Mouse (Mus musculus) forebrain, postnatal 0 days (tissue): ENCODE measurements around the gene Trpd52l3. TPM values are rescaled to one million over a fixed set of nuclear protein-coding genes. Genes with fewer than 3 reads are reported as not detected.

Experiments used
- ATAC-seq: fragments of 200-750 bp; cut with Nextera tagmentation; 2 replicates; pipeline ENCODE4 v1.8.0; 2017; ENCODE audit warnings: mild to moderate bottlenecking, moderate library complexity
- DNase-seq: peaks from one replicate; pipeline ENCODE4 v3.0.0-alpha.2; 2015
- H3K27ac ChIP-seq: fragments of 300-500 bp; sonication (generic); 2 replicates; pipeline ENCODE4 v1.5.1; 2014; ENCODE audit warnings: low read depth, mild to moderate bottlenecking, antibody characterized with exemption, low read length, moderate library complexity, mixed read lengths
- H3K27me3 ChIP-seq: fragments of 300-500 bp; sonication (generic); 2 replicates; pipeline ENCODE4 v1.6.1; 2014; ENCODE audit warnings: mild to moderate bottlenecking, low read length, mixed read lengths; ENCODE audit not compliant: insufficient read depth
- H3K36me3 ChIP-seq: fragments of 300-500 bp; sonication (generic); 2 replicates; pipeline ENCODE4 v1.6.1; 2014; ENCODE audit warnings: mild to moderate bottlenecking, moderate library complexity; ENCODE audit not compliant: insufficient read depth
- H3K4me1 ChIP-seq: fragments of 300-500 bp; sonication (generic); 2 replicates; pipeline ENCODE4 v1.6.1; 2014; ENCODE audit warnings: antibody characterized with exemption; ENCODE audit not compliant: insufficient read depth
- H3K4me2 ChIP-seq: fragments of 300-500 bp; sonication (generic); 2 replicates; pipeline ENCODE4 v1.6.1; 2014; ENCODE audit warnings: low read depth, mild to moderate bottlenecking, moderate library complexity
- H3K4me3 ChIP-seq: fragments of 300-500 bp; sonication (generic); 2 replicates; pipeline ENCODE4 v1.5.1; 2014; ENCODE audit warnings: low read depth, low read length, mixed read lengths
- H3K9ac ChIP-seq: fragments of 300-500 bp; sonication (generic); 2 replicates; pipeline ENCODE4 v1.6.1; 2014; ENCODE audit warnings: mild to moderate bottlenecking
- H3K9me3 ChIP-seq: fragments of 300-500 bp; sonication (generic); 2 replicates; pipeline ENCODE4 v1.6.1; 2016; ENCODE audit warnings: low read length
- CTCF ChIP-seq: sonication (generic); IDR thresholded peaks from 2 replicates; pipeline ENCODE4 v1.5.1; 2016; ENCODE audit warnings: antibody characterized with exemption, control low read depth, low read depth
- WGBS: fragments of 180-500 bp; shearing (Covaris S2); extraction: QIAGEN DNeasy Blood & Tissue Kit; methylation state at CpG from one replicate; pipeline ENCODE4 v1.1.7; 2014; 5-methylcytosine and 5-hydroxymethylcytosine counted together
- polyA plus RNA-seq: library from polyadenylated mRNA; unstranded; fragments of >200 nt; fragmentation: Nextera tagmentation; extraction: Ambion mirVana; gene quantifications from 2 replicates; pipeline ENCODE4 v1.2.1, GENCODE M21; 2015
- total RNA-seq: library from RNA; depleted of rRNA; stranded (reverse); fragments of >200 nt; gene quantifications from 2 replicates; pipeline ENCODE4 v1.2.3, GENCODE M21; 2014; rRNA removed

The Trpd52l3 gene
- total RNA-seq (not detected in 2 replicates), polyA plus RNA-seq (not detected in 2 replicates)

DNA sequence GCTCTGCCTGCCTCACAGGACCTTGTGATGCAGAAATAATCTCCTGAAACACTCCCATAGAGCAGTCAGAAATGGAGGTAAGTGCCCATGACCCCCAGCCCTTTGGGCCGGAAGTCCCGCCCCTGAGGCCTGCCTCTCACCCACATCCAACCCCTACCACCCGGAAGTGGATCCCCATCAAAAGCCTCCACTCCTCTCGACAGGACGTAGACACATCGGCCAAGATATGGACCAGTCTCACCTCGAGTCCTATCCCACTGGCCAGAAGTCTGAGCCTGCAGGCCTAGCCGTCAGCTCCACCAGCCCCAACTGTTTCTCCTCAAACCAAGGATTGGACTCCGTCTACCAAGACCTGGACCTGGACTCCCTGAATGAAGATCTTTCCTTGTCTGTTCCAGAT, at the start of gene Trpd52l3:
Gene Trpd52l3 (plus strand): TSS at position 170 of the 400 bp plus-strand sequence.
- no peaks in the 10 kb centered on the region for H3K36me3 ChIP-seq
- WGBS, result 93% methylated on average over 9 of the region's 9 CpGs
- no peak within 1 kb of the TSS for H3K27ac ChIP-seq
- no peaks in the 10 kb centered on the region for H3K27me3 ChIP-seq
- ATAC-seq, result no peak
- H3K4me1 ChIP-seq, result no peaks in the 10 kb centered on the region
- no peak for DNase-seq
- H3K4me2 ChIP-seq, result no peak within 1 kb of the TSS
- TF ChIP-seq CTCF, result no peak
- no peak within 1 kb of the TSS for H3K9ac ChIP-seq
- no peak within 1 kb of the TSS for H3K4me3 ChIP-seq
- H3K9me3 ChIP-seq, result no peaks in the 10 kb centered on the region

DNA sequence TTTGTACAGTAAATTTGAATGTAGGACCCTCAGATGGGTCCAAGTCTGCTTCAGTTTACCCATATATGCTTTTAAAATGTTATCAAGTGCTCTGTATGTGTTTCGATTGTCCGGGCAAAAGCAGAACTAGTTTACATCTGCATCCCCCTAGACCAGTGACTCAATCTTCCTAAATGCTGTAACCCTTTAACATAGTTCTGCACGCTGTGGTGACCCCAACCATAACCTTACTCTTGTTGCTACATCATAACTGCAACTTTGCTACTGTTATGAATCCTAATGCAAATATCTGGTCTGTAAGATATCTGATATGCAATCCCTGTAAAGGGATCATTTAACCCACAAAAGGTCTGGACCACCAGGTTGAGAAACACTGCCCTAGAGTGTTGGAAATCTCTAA, 49.8 kb upstream of the Trpd52l3 start:
- TF ChIP-seq CTCF, result no peak
- no peak for ATAC-seq

GRCm38 (mm10) chr19:29955454-29955853, 48.1 kb upstream of the Trpd52l3 start:
- no peak overlapping the region for H3K4me2 ChIP-seq
- 85% methylated on average over 2 of the region's 2 CpGs for WGBS
- H3K9ac ChIP-seq, result no peak overlapping the region
- no peak for ATAC-seq
- no peak overlapping the region for H3K4me3 ChIP-seq
- H3K27me3 ChIP-seq, result no peaks in the 10 kb centered on the region
- no peaks in the 10 kb centered on the region for H3K36me3 ChIP-seq
- no peak for TF ChIP-seq CTCF
- no peaks in the 10 kb centered on the region for H3K4me1 ChIP-seq
- no peaks in the 10 kb centered on the region for H3K9me3 ChIP-seq
- no peak overlapping the region for H3K27ac ChIP-seq
- DNase-seq, result no peak

More for the DNA sequence above, 49.8 kb upstream of the Trpd52l3 start:
- H3K4me2 ChIP-seq, result no peak overlapping the region
- DNase-seq, result no peak
- H3K27me3 ChIP-seq, result no peaks in the 10 kb centered on the region
- H3K4me1 ChIP-seq, result peaks cover 1% of the 10 kb centered on the region; the same call in 1 of the 2 replicates
- no peaks in the 10 kb centered on the region for H3K36me3 ChIP-seq
- no peak overlapping the region for H3K4me3 ChIP-seq
- H3K27ac ChIP-seq, result no peak overlapping the region
- no peak overlapping the region for H3K9ac ChIP-seq
- WGBS, result 98% methylated on average over 3 of the region's 3 CpGs
- H3K9me3 ChIP-seq, result no peaks in the 10 kb centered on the region

- H3K36me3 ChIP-seq, result no peaks in the 10 kb centered on the region
- DNase-seq, result no peak
- H3K27ac ChIP-seq, result no peak overlapping the region
- no peak for ATAC-seq
- TF ChIP-seq CTCF, result no peak
- no peak overlapping the region for H3K4me3 ChIP-seq
- H3K4me1 ChIP-seq, result no peaks in the 10 kb centered on the region
- no peaks in the 10 kb centered on the region for H3K9me3 ChIP-seq
- 86% methylated on average over 4 of the region's 4 CpGs for WGBS
- H3K9ac ChIP-seq, result no peak overlapping the region
- no peaks in the 10 kb centered on the region for H3K27me3 ChIP-seq
- H3K4me2 ChIP-seq, result no peak overlapping the region
These were observed 42.7 kb upstream of the Trpd52l3 start for GRCm38 (mm10) chr19:29960906-29961305.

DNA sequence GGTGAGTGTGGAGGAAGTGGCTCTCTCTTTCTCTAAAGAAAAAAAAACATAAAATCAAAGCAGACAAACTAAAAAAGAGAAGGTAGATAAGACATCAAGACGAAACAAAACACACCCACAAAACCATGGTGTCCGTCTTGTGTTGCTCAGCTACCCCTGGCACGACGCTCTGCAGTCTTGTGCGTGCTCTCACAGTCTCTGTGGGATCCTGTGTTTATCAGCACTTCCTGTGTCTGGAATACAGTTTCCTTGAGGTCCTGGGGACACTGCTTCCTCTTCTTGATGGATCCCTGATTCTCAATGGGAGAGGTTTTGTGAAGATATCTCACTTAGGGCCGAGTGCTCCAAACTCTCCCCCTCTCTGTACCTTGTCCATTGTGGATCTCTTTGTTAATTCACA, 41.7 kb upstream of the Trpd52l3 start:
- ATAC-seq (no peak), DNase-seq (no peak)
- Histone ChIP-seq H3K36me3 (no peaks in the 10 kb centered on the region), H3K4me2 (no peak overlapping the region), H3K27ac (no peak overlapping the region), H3K4me1 (no peaks in the 10 kb centered on the region), H3K27me3 (no peaks in the 10 kb centered on the region), H3K4me3 (no peak overlapping the region), H3K9ac (no peak overlapping the region), H3K9me3 (no peaks in the 10 kb centered on the region)
- 92% methylated on average over 6 of the region's 6 CpGs for WGBS
- no peak for TF ChIP-seq CTCF

DNA sequence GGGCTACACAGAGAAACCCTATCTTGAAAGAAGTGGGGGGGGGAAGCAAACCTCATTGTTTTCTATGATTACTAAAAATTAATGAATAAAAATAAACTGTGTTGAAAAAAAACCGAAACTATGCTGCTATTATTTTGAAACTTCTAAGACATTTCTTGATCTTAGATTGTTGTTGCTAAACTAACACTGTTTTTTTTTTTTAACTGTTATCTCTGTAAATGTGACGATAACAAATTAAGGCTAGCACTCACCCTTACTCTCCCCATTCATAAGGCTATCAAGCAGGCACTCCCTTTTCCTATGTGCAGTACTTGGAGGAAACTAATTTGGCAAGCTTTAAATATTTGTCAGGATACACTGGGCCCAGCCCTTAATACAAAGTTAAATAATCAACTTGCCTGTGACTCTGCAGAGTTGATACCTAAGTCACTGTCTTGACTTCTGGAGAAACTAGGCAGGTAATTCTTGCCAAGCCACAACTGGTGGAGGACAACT, 39.9 kb upstream of the Trpd52l3 start:
- ATAC-seq, result no peak
- WGBS, result 88% methylated on average over 2 of the region's 2 CpGs
- no peak overlapping the region for H3K9ac ChIP-seq

DNA sequence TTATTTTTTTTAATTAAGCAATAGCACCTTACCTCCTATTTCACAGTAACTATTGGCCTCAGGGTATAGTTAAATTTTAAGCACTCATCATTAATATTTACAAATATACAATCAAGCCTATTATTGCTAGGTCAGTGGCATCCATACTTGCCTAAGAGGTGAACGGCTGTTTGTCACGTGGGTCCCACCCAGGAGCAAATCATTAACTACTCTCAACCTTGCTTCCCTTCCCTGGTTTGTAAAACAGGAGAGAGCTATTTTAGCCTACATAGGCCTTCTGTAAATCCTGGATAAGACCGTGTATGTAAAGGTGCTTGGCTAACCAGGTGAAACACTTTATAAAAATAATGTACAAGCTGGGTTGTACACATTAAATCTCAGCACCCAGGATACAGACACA, 35.6 kb upstream of the Trpd52l3 start:
- DNase-seq, result no peak
- Histone ChIP-seq H3K36me3 (no peaks in the 10 kb centered on the region), H3K4me3 (no peak overlapping the region), H3K27me3 (no peaks in the 10 kb centered on the region), H3K4me2 (no peak overlapping the region), H3K27ac (no peak overlapping the region), H3K9ac (no peak overlapping the region), H3K9me3 (no peaks in the 10 kb centered on the region), H3K4me1 (no peaks in the 10 kb centered on the region)
- ATAC-seq, result no peak
- WGBS, result 89% methylated on average over 3 of the region's 3 CpGs
- no peak for TF ChIP-seq CTCF

More for the DNA sequence above, 39.9 kb upstream of the Trpd52l3 start:
- no peaks in the 10 kb centered on the region for H3K4me1 ChIP-seq
- H3K4me2 ChIP-seq, result no peak overlapping the region
- H3K9me3 ChIP-seq, result no peaks in the 10 kb centered on the region
- no peak for DNase-seq
- no peaks in the 10 kb centered on the region for H3K27me3 ChIP-seq
- no peaks in the 10 kb centered on the region for H3K36me3 ChIP-seq
- no peak overlapping the region for H3K27ac ChIP-seq
- TF ChIP-seq CTCF, result no peak
- H3K4me3 ChIP-seq, result no peak overlapping the region

DNA sequence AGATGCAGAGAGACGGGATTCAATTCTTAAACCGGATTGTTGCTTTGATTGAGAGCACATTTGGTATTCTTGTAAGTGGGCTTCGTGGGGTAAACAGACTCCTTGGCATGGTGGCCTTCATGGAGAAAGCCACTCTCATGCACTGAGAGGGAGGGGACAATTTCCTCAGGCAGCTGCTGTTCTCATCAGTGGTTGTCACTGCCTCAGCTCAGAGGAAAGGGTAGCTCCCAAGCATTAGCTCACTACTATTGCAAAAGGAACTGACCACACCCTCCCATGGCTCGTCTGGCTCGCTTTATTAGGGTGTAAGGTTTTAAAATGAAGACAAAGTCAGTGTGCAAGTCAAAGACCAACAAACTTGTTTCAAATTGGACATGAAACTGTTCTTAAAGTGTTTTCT, 30.2 kb upstream of the Trpd52l3 start:
- H3K4me1 ChIP-seq, result no peaks in the 10 kb centered on the region
- no peak overlapping the region for H3K9ac ChIP-seq
- TF ChIP-seq CTCF, result no peak
- no peak overlapping the region for H3K4me3 ChIP-seq
- no peak for ATAC-seq
- H3K9me3 ChIP-seq, result no peaks in the 10 kb centered on the region
- H3K27me3 ChIP-seq, result no peaks in the 10 kb centered on the region
- no peak overlapping the region for H3K27ac ChIP-seq
- 78% methylated on average over 5 of the region's 5 CpGs for WGBS
- H3K36me3 ChIP-seq, result no peaks in the 10 kb centered on the region
- DNase-seq, result no peak
- no peak overlapping the region for H3K4me2 ChIP-seq
